Mouse (Mus musculus) heart, adult 2 months (tissue): ENCODE data around the gene Dnah14. TPM values are rescaled to one million over a fixed set of nuclear protein-coding genes. Genes with fewer than 3 reads are reported as not detected.

Source experiments
- DNase-seq, 2 experiments: peaks; one replicate each; pipeline ENCODE4 v3.0.0; 2021
- H3K27ac ChIP-seq: fragments of 200-600 bp; 2 replicates; pipeline ENCODE4 v1.8.1; 2022
- H3K27me3 ChIP-seq: fragments of 200-500 bp; 2 replicates; pipeline ENCODE4 v1.6.1; 2012; ENCODE audit warnings: mild to moderate bottlenecking, low read length, inconsistent platforms, mixed read lengths; ENCODE audit not compliant: control insufficient read depth, insufficient read depth
- H3K36me3 ChIP-seq: fragments of 200-500 bp; 2 replicates; pipeline ENCODE4 v1.6.1; 2012; ENCODE audit warnings: low read length, inconsistent platforms; ENCODE audit not compliant: control insufficient read depth, insufficient read depth
- H3K4me1 ChIP-seq: fragments of 200-500 bp; 2 replicates; pipeline ENCODE4 v1.6.1; 2011; ENCODE audit warnings: low read length; ENCODE audit not compliant: control insufficient read depth, insufficient read depth
- H3K4me3 ChIP-seq: fragments of 200-600 bp; 2 replicates; pipeline ENCODE4 v1.8.1; 2022
- H3K79me2 ChIP-seq: fragments of 200-500 bp; replicated peaks from 2 replicates; pipeline ENCODE4 v1.6.1; 2012; ENCODE audit warnings: mild to moderate bottlenecking, inconsistent platforms, low read length, moderate library complexity, mixed read lengths; ENCODE audit not compliant: control insufficient read depth, insufficient read depth
- H3K9ac ChIP-seq: fragments of 200-500 bp; 2 replicates; pipeline ENCODE4 v1.6.1; 2012; ENCODE audit warnings: low read depth, mild to moderate bottlenecking, control low read depth, inconsistent platforms, low read length, mixed read lengths
- CTCF ChIP-seq: fragments of 200-600 bp; IDR thresholded peaks from 2 replicates; pipeline ENCODE4 v1.8.1; 2022; ENCODE audit warnings: antibody characterized with exemption, mild to moderate bottlenecking, moderate library complexity
- EP300 ChIP-seq: fragments of 200-500 bp; IDR thresholded peaks from 2 replicates; pipeline ENCODE4 v1.6.1; 2011; ENCODE audit warnings: low read depth, low read length, control low read depth; ENCODE audit not compliant: insufficient read depth
- POLR2A ChIP-seq: fragments of 200-500 bp; IDR thresholded peaks from 2 replicates; pipeline ENCODE4 v1.6.1; 2011; ENCODE audit warnings: mild to moderate bottlenecking, low read depth, low read length, control low read depth; ENCODE audit not compliant: insufficient read depth
- WGBS: fragments of 180-500 bp; shearing (Covaris S2); methylation state at CpG from one replicate; pipeline ENCODE4 v1.1.7; 2018; 5-methylcytosine and 5-hydroxymethylcytosine counted together
- intact Hi-C: fragments of 180-260 bp; cut with DNase I; formaldehyde crosslinking; loops from one replicate; pipeline ENCODE4 v1.15.1; 2025
- polyA plus RNA-seq: library from polyadenylated mRNA; depleted of rRNA; stranded (reverse); fragments of >200 nt; gene quantifications from 2 replicates; pipeline ENCODE4 v1.2.3, GENCODE M21; 2012
- total RNA-seq, 2 experiments: library from RNA; stranded (reverse); gene quantifications; 2 replicates each; pipeline ENCODE4 v1.2.3; 2021

Dnah14 gene
- total and polyA plus RNA-seq, 3 experiments, result not detected

DNA sequence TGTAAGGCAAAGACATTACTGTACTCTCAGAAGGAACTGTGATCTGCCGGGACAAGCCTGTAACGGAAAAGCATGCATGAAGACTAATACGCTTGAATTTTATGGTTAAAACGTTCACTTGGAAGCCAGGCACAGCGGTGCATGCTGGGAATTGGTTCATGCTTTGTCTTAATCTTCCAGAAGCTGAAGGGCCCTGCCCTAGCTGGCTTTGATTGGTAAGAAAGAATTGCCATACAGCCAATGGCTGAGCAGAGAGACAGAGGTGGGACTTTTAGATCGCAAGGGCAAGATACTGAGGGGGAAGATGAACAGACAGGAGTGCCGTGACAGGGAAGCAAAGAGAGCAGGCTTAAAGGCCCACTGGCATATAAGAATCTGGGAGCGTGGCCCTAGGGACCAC, 6.8 kb downstream of the Dnah14 start:
- intact Hi-C loops, result no loop called here
- no peak overlapping the region for H3K9ac ChIP-seq
- 61% methylated on average over 8 of the region's 8 CpGs for WGBS
- no peaks in the 10 kb centered on the region for H3K27me3 ChIP-seq
- no peak overlapping the region for H3K4me3 ChIP-seq
- H3K79me2 ChIP-seq, result no peaks in the 10 kb centered on the region
- no peaks in the 10 kb centered on the region for H3K36me3 ChIP-seq
- H3K4me1 ChIP-seq, result no peaks in the 10 kb centered on the region
- no peak for DNase-seq
- TF ChIP-seq POLR2A, result no peak
- TF ChIP-seq EP300, result no peak
- TF ChIP-seq CTCF, result no peak
- no peak overlapping the region for H3K27ac ChIP-seq

DNA sequence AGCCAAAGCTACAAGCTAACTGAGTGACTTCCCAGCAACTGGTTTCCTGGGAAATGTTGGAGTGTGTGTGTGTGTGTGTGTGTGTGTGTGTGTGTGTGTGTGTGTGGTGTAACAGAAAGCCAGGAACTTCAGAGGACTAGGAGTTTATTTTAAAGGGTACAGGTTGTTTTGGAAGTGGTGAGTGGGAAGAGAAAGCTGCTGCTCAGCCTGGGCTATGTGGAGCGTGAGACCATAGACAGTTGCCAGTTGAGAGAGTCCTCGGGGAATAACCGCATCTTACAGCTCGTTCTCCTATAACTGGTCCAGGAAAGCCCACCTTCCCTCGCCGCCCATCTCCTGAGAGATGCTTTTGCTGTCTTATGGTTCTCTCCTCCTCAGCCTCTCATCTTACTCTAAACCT, 12.8 kb downstream of the Dnah14 start:
- H3K4me3 ChIP-seq, result no peak overlapping the region
- WGBS, result 78% methylated on average over 6 of the region's 6 CpGs
- H3K79me2 ChIP-seq, result no peaks in the 10 kb centered on the region
- H3K4me1 ChIP-seq, result no peaks in the 10 kb centered on the region
- no peak overlapping the region for H3K27ac ChIP-seq
- DNase-seq, result no peak
- H3K36me3 ChIP-seq, result no peaks in the 10 kb centered on the region
- intact Hi-C loops, result no loop called here
- TF ChIP-seq CTCF, result no peak
- no peak for TF ChIP-seq EP300
- no peak for TF ChIP-seq POLR2A
- H3K27me3 ChIP-seq, result no peaks in the 10 kb centered on the region
- H3K9ac ChIP-seq, result no peak overlapping the region

DNA sequence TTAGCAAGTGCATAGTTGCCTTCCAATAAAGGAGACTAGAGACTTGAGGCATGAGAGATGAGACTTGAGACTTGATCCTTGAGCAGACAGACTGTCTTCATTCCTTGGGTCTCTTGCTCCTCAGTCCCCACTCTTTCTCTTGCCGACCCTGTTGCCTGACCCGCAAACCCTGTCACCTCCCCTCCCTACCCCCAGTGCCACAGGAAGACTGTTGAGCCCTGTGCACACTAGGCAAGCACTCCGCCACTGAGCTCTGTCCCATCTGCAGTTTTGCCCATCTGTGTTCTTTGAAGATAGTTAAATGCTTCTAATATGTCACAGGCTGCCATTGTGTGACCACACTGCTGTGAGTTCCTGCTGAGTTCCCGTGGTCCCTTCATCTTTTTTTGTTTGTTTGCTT, 23.0 kb downstream of the Dnah14 start:
- TF ChIP-seq EP300 (no peak), POLR2A (no peak), CTCF (no peak)
- Histone ChIP-seq H3K9ac (no peak overlapping the region), H3K4me1 (no peaks in the 10 kb centered on the region), H3K36me3 (no peaks in the 10 kb centered on the region), H3K27me3 (no peaks in the 10 kb centered on the region), H3K27ac (no peak overlapping the region), H3K4me3 (no peak overlapping the region), H3K79me2 (no peaks in the 10 kb centered on the region)
- intact Hi-C loops, result no loop called here
- no peak for DNase-seq
- WGBS, result 47% methylated on average over 4 of the region's 4 CpGs

DNA sequence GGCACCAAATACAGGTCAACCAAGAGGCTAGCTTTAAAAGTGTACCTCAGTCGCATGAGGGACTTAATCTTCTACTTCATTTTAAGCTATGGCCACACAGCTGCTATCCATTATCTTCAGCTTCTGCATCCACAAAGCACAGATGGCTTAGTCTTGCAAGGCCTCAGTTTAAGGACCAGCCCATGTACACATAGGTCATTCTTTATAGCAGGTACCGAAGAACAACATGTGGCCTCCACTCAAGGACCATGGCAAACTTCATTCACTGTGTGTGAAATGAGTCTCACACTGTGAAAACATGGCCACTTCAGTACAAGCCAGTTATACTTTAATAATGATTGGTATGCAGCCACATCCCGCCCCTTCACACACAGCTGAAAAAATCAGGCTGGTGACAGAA, 34.8 kb downstream of the Dnah14 start:
- no peaks in the 10 kb centered on the region for H3K36me3 ChIP-seq
- H3K27me3 ChIP-seq, result no peaks in the 10 kb centered on the region
- H3K4me3 ChIP-seq, result no peak overlapping the region
- TF ChIP-seq EP300 (no peak), POLR2A (no peak), CTCF (no peak)
- 83% methylated on average over 3 of the region's 3 CpGs for WGBS
- no peaks in the 10 kb centered on the region for H3K79me2 ChIP-seq
- intact Hi-C loops, result loop anchor here (10.0 kb wide), 1 partner anchor 336 kb away; no protein-coding TSS in a partner anchor
- no peak overlapping the region for H3K27ac ChIP-seq
- DNase-seq, result no peak
- no peak overlapping the region for H3K9ac ChIP-seq
- no peaks in the 10 kb centered on the region for H3K4me1 ChIP-seq

DNA sequence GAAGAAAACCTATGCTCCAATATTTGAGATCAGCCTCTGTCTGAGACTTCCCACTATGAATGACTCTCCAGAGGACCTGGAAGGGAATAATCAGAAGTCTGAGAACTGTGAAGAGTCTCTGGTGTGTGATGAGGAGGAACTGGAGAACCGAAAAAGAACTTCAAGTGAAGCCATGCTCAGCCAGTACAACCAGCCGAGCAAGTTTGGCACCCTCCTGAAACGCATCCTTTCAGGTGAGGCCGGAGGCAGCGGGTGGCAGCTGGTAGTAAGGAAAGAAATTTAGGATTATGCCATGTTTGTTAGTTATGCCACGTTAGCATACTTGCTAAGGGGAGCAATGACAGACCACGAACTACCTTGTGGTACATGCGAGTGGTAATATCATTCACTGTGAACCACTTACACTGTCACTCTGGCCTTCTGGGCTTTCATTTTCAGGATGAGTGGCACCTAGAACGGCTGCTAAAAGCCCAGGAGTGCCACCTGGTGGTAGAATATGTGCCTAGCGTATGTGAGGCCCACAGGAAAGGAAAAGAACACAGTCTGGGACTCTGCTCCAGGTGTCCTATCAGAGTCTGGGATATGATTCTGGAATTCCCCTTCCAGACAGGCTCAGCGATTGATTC, 39.6 kb downstream of the Dnah14 start:
- Histone ChIP-seq H3K4me1 (no peaks in the 10 kb centered on the region), H3K36me3 (no peaks in the 10 kb centered on the region), H3K27me3 (no peaks in the 10 kb centered on the region), H3K9ac (no peak overlapping the region), H3K79me2 (no peaks in the 10 kb centered on the region), H3K27ac (no peak overlapping the region), H3K4me3 (no peak overlapping the region)
- WGBS, result 42% methylated on average over 11 of the region's 11 CpGs
- peak; percentile 52 to 56 for DNase-seq
- intact Hi-C loops, result loop anchor here (10.0 kb wide), 1 partner anchor 341 kb away; no protein-coding TSS in a partner anchor
- TF ChIP-seq EP300 (no peak), CTCF (peak; percentile 97; the same call in 1 of the 2 replicates)

DNA sequence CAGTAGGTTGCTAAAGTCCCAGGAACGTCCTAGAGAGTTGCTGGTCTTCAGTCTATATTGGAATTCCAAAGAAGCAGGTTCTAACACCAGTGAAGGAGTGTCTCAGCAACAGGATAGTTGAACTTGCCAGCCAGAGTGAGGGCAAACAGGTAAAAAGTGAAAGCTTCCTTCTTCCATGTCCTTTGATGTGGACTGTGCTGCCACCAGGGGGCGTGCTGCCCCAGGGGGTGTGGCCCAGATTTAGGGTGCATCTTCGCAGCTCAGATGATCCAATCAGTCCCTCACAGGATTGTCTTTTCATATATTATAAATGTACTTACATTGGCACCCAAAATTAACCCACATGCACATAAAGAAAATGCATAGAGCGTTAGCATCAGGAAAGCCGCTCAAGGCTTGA, 41.0 kb downstream of the Dnah14 start:
- intact Hi-C loops, result loop anchor here (10.0 kb wide), 1 partner anchor 343 kb away; no protein-coding TSS in a partner anchor
- H3K79me2 ChIP-seq, result no peaks in the 10 kb centered on the region
- 47% methylated on average over 5 of the region's 5 CpGs for WGBS
- H3K27ac ChIP-seq, result no peak overlapping the region
- TF ChIP-seq EP300 (no peak), CTCF (peak; percentile 56)
- no peaks in the 10 kb centered on the region for H3K36me3 ChIP-seq
- no peaks in the 10 kb centered on the region for H3K27me3 ChIP-seq
- DNase-seq, result no peak
- H3K4me3 ChIP-seq, result no peak overlapping the region
- no peak overlapping the region for H3K9ac ChIP-seq
- H3K4me1 ChIP-seq, result no peaks in the 10 kb centered on the region
